Mouse (Mus musculus): ENCODE results near the gene Gpr4. TPM values are rescaled to one million over a fixed set of nuclear protein-coding genes. Genes with fewer than 3 reads are reported as not detected.

Gene Gpr4
- polyA plus RNA-seq, 1 experiment from 2014 or later = 1.3 TPM

GRCm38 (mm10) chr7:19252078-19252477 lies 39.7 kb downstream of the Gpr4 start:
- Histone ChIP-seq H3K4me2 (replicated peaks; ENCODE audit: low read depth) (no peak overlapping the region), H3K9me3 (ENCODE audit: control insufficient read depth) (no peaks in the 10 kb centered on the region), H3K27ac (ENCODE audit: low read depth, low read length) (0 out of 2 replicates have a peak overlapping the region, but pooled peaks have one; percentile 16), H3K9ac (ENCODE audit: low read depth, low read length) (no peak overlapping the region), H3K4me3 (ENCODE audit: low read depth, low read length) (no peak overlapping the region), H3K27me3 (replicated peaks; ENCODE audit: control insufficient read depth, insufficient read depth, low read length) (no peaks in the 10 kb centered on the region), H3K4me1 (replicated peaks; ENCODE audit: control insufficient read depth, insufficient read depth, low read length) (0 out of 2 replicates have a peak, but pooled peaks cover 6% of the 10 kb centered on the region), H3K36me3 (ENCODE audit: control insufficient read depth, insufficient read depth) (peaks cover 22% of the 10 kb centered on the region)
- WGBS = 42% methylated on average over 4 of the region's 4 CpGs
- TF ChIP-seq CTCF (IDR thresholded peaks at IDR 0.05; ENCODE audit: low read depth) = no peak
- ATAC-seq = peak; percentile 79

- TF ChIP-seq CTCF (IDR thresholded peaks at IDR 0.05; ENCODE audit: low read depth) = no peak
- no peak overlapping the region for H3K4me2 ChIP-seq (replicated peaks; ENCODE audit: low read depth)
- H3K9me3 ChIP-seq (ENCODE audit: control insufficient read depth) = no peaks in the 10 kb centered on the region
- peak overlapping the region; percentile 36 for H3K27ac ChIP-seq (ENCODE audit: low read depth, low read length)
- peaks cover 10% of the 10 kb centered on the region; the same call in 1 of the 2 replicates for H3K4me1 ChIP-seq (replicated peaks; ENCODE audit: control insufficient read depth, insufficient read depth, low read length)
- no peaks in the 10 kb centered on the region for H3K27me3 ChIP-seq (replicated peaks; ENCODE audit: control insufficient read depth, insufficient read depth, low read length)
- peaks cover 36% of the 10 kb centered on the region for H3K36me3 ChIP-seq (ENCODE audit: control insufficient read depth, insufficient read depth)
- WGBS = 71% methylated on average over 5 of the region's 5 CpGs
- H3K4me3 ChIP-seq (ENCODE audit: low read depth, low read length) = no peak overlapping the region
- ATAC-seq = no peak
- no peak overlapping the region for H3K9ac ChIP-seq (ENCODE audit: low read depth, low read length)
Observed at GRCm38 (mm10) chr7:19253437-19253836, 41.1 kb downstream of the Gpr4 start.

- H3K4me1 ChIP-seq (replicated peaks; ENCODE audit: control insufficient read depth, insufficient read depth, low read length) = peaks cover 4% of the 10 kb centered on the region; the same call in 1 of the 2 replicates
- H3K9ac ChIP-seq (ENCODE audit: low read depth, low read length) = no peak overlapping the region
- 84% methylated on average over 17 of the region's 17 CpGs for WGBS
- TF ChIP-seq CTCF (IDR thresholded peaks at IDR 0.05; ENCODE audit: low read depth) = no peak
- no peak overlapping the region for H3K27ac ChIP-seq (ENCODE audit: low read depth, low read length)
- no peak overlapping the region for H3K4me2 ChIP-seq (replicated peaks; ENCODE audit: low read depth)
- H3K27me3 ChIP-seq (replicated peaks; ENCODE audit: control insufficient read depth, insufficient read depth, low read length) = no peaks in the 10 kb centered on the region
- H3K9me3 ChIP-seq (ENCODE audit: control insufficient read depth) = no peaks in the 10 kb centered on the region
- H3K36me3 ChIP-seq (ENCODE audit: control insufficient read depth, insufficient read depth) = peaks cover 56% of the 10 kb centered on the region
- no peak overlapping the region for H3K4me3 ChIP-seq (ENCODE audit: low read depth, low read length)
- ATAC-seq = no peak
Observed at GRCm38 (mm10) chr7:19255395-19255794, 43.1 kb downstream of the Gpr4 start.

GRCm38 (mm10) chr7:19256567-19256966 lies 44.2 kb downstream of the Gpr4 start:
- Histone ChIP-seq H3K4me2 (replicated peaks; ENCODE audit: low read depth) (no peak overlapping the region), H3K9ac (ENCODE audit: low read depth, low read length) (no peak overlapping the region), H3K4me1 (replicated peaks; ENCODE audit: control insufficient read depth, insufficient read depth, low read length) (peaks cover 4% of the 10 kb centered on the region; the same call in 1 of the 2 replicates), H3K27me3 (replicated peaks; ENCODE audit: control insufficient read depth, insufficient read depth, low read length) (no peaks in the 10 kb centered on the region), H3K4me3 (ENCODE audit: low read depth, low read length) (no peak overlapping the region), H3K36me3 (ENCODE audit: control insufficient read depth, insufficient read depth) (peaks cover 67% of the 10 kb centered on the region), H3K9me3 (ENCODE audit: control insufficient read depth) (no peaks in the 10 kb centered on the region), H3K27ac (ENCODE audit: low read depth, low read length) (no peak overlapping the region)
- no peak for TF ChIP-seq CTCF (IDR thresholded peaks at IDR 0.05; ENCODE audit: low read depth)
- no peak for ATAC-seq
- WGBS = 73% methylated on average over 7 of the region's 7 CpGs

GRCm38 (mm10) chr7:19257390-19258022 lies 45.2 kb downstream of the Gpr4 start:
- Histone ChIP-seq H3K9me3 (ENCODE audit: control insufficient read depth) (no peaks in the 10 kb centered on the region), H3K27me3 (replicated peaks; ENCODE audit: control insufficient read depth, insufficient read depth, low read length) (no peaks in the 10 kb centered on the region), H3K4me2 (replicated peaks; ENCODE audit: low read depth) (peak overlapping the region; percentile 21; the same call in 1 of the 2 replicates), H3K27ac (ENCODE audit: low read depth, low read length) (peak overlapping the region; percentile 42), H3K36me3 (ENCODE audit: control insufficient read depth, insufficient read depth) (peaks cover 77% of the 10 kb centered on the region), H3K4me3 (ENCODE audit: low read depth, low read length) (no peak overlapping the region), H3K9ac (ENCODE audit: low read depth, low read length) (no peak overlapping the region), H3K4me1 (replicated peaks; ENCODE audit: control insufficient read depth, insufficient read depth, low read length) (peaks cover 4% of the 10 kb centered on the region; the same call in 1 of the 2 replicates)
- no peak for TF ChIP-seq CTCF (IDR thresholded peaks at IDR 0.05; ENCODE audit: low read depth)
- WGBS = 32% methylated on average over 11 of the region's 11 CpGs
- peak; percentile 84 for ATAC-seq

- ATAC-seq = no peak
- Histone ChIP-seq H3K4me1 (replicated peaks; ENCODE audit: control insufficient read depth, insufficient read depth, low read length) (peaks cover 4% of the 10 kb centered on the region; the same call in 1 of the 2 replicates), H3K27me3 (replicated peaks; ENCODE audit: control insufficient read depth, insufficient read depth, low read length) (no peaks in the 10 kb centered on the region), H3K27ac (ENCODE audit: low read depth, low read length) (no peak overlapping the region; the same call in 1 of the 2 replicates), H3K36me3 (ENCODE audit: control insufficient read depth, insufficient read depth) (peaks cover 85% of the 10 kb centered on the region), H3K9me3 (ENCODE audit: control insufficient read depth) (no peaks in the 10 kb centered on the region), H3K4me2 (replicated peaks; ENCODE audit: low read depth) (peak overlapping the region; percentile 21; the same call in 1 of the 2 replicates), H3K9ac (ENCODE audit: low read depth, low read length) (no peak overlapping the region), H3K4me3 (ENCODE audit: low read depth, low read length) (no peak overlapping the region)
- 67% methylated on average over 3 of the region's 3 CpGs for WGBS
- TF ChIP-seq CTCF (IDR thresholded peaks at IDR 0.05; ENCODE audit: low read depth) = no peak
Observed at GRCm38 (mm10) chr7:19258336-19258735, 46.0 kb downstream of the Gpr4 start.

Data from intestine, postnatal 0 days (tissue).